Mouse (Mus musculus) bone marrow macrophage, adult 2 months (primary cell): ENCODE measurements around the gene Galnt7.

Experiments
- CTCF ChIP-seq: IDR thresholded peaks from 2 replicates; pipeline ENCODE4 v1.5.1; 2012; ENCODE audit warnings: low read depth, mild to moderate bottlenecking, low read length, moderate library complexity
- POLR2A ChIP-seq: IDR thresholded peaks from 2 replicates; pipeline ENCODE4 v1.6.1; 2012; ENCODE audit warnings: mild to moderate bottlenecking, low read depth, low read length, borderline replicate concordance

DNA sequence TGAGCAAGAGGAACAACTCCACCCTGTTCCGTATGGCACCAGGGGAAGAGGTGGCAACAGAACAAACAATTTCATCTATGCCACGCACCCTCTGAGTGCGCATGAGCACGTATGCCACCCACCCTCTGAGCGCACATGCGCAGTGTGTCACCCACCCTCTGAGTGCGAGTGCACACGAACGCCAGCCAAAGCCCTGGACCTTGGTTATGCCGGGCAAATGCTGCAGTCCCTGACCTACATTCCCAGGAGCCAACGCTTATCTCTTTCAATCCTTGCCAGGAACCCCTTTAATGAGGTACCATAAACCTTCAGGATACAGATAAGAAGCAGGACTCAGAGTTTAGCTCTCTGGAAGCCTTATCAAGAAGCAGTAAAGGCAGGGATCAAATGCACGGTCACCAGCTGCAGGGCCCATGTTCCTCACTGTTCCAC is 50.8 kb downstream of the Galnt7 start:
- no peak for TF ChIP-seq CTCF
- TF ChIP-seq POLR2A: no peak
